Mouse (Mus musculus) kidney, adult 2 months (tissue): ENCODE data around the gene Itga3.

Experiments
- CTCF ChIP-seq: fragments of 200-500 bp; conservative IDR thresholded peaks from 2 replicates; pipeline ENCODE4 v1.5.1; 2011; ENCODE audit warnings: low read depth, mild to moderate bottlenecking, control low read depth, low read length, moderate library complexity, mixed read lengths; ENCODE audit not compliant: insufficient read depth, insufficient read length
- POLR2A ChIP-seq: fragments of 200-500 bp; IDR thresholded peaks from one replicate; pipeline ENCODE4 v1.6.1; 2011; ENCODE audit warnings: low read depth, low read length, control low read depth

GRCm38 (mm10) chr11:95074694-95075093 is 1.9 kb downstream of the Itga3 start:
- no peak for TF ChIP-seq CTCF
- no peak for TF ChIP-seq POLR2A
